Mouse (Mus musculus) embryonic fibroblast, embryonic 13.5 days (primary cell): Measurements from ENCODE around the gene Rasa2.

Source experiments
- CTCF ChIP-seq: IDR thresholded peaks from 2 replicates; pipeline ENCODE4 v1.5.1; 2011; ENCODE audit warnings: mild to moderate bottlenecking, control low read depth, low read length, moderate library complexity, borderline replicate concordance; ENCODE audit not compliant: insufficient read depth
- POLR2A ChIP-seq: IDR thresholded peaks from 2 replicates; pipeline ENCODE4 v1.6.1; 2011; ENCODE audit warnings: low read depth, mild to moderate bottlenecking, control low read depth, low read length, moderate library complexity

DNA sequence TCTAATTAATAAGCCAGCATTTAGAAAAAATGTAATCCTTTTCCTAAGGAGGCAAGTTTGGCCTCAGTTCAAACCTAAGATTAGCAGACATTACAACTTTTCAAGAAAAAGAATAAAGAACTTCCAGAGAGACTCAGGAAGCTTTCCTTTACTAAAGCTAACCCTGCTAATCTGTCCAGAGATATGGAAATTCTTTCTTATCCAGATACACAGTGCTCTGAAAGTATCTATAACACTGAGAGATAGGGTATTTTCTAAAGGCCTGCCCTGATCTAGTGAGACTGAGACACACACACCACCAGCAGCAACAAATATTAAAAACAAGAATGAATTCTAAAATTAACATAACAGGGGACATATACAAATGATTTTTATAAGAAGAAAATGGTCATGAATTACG, 4.4 kb downstream of the Rasa2 start:
- TF ChIP-seq CTCF (no peak), POLR2A (no peak)
